Mouse (Mus musculus) ovary, postnatal 14 days (tissue): ENCODE data around the gene Slc35f6.

Source experiments
- DNase-seq: peaks from one replicate; pipeline ENCODE4 v3.0.0; 2022; ENCODE audit warnings: low spot score

Gene Slc35f6

DNA sequence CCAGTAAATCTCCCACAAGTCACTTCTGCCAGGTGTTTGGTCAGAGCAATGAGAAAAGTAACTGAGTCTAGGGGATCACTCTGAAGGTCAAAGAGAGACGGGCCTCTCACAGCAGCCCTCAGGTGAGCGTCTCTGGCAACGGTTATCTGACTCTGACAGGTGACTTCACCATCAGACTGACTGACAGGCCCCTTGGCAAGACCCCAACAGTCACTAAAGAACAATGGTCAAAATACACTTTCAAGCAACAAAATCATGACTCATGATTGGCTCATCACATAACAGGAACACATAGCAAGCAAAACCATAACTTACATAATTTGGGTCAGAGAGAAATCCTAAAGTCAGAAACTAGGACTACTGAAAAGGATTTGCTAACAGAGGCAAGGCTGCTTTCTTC is 54.1 kb downstream of the Slc35f6 start:
- no peak for DNase-seq
